Mouse (Mus musculus): ENCODE data around the gene Stk11ip.

The Stk11ip gene

GRCm38 (mm10) chr1:75503651-75503980 is 17.7 kb upstream of the Stk11ip start:
- in situ Hi-C loops (cut with MboI, MseI): no loop called here

- in situ Hi-C loops (cut with MboI, MseI): no loop called here
Measured at GRCm38 (mm10) chr1:75504256-75505045, 16.9 kb upstream of the Stk11ip start.

DNA sequence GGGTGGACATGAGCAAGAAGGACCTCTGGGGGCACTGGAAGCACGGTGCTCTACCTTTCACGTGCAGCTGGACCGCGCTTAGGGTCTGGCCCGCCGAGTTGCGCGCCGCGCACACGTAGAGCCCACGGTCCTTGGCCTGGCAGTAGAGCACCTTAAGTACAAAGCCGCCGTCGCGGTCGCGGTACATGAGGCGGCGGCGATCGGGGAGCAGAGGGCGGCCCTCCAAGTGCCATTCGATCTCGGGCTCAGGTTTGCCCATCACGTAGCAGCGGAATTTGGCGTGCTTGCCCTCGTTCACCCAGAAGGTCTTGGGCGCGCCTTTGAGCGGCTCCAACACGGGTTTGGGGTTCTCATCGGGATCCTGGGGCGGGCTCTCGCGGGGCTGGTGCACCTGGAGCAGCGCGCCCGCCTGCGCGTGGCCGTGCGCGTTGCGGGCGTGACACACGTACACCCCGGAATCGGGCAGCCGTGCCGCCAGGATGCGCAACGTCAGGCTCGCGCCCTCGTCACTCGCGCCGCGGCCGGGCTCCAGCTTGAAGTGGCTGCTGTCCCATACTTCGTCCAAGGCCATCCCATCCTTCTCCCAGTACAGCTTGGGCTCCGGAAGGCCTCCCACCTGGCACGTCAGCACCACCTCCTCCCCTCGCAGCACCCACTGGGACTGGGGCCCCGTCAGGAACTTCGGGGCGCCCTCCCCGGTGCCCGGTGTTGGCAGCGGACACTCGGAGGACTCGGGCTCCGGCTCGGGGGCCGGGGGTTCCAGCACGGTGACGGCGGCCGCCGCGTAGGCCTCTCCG is 16.0 kb upstream of the Stk11ip start:
- in situ Hi-C loops (cut with MboI, MseI): no loop called here

DNA sequence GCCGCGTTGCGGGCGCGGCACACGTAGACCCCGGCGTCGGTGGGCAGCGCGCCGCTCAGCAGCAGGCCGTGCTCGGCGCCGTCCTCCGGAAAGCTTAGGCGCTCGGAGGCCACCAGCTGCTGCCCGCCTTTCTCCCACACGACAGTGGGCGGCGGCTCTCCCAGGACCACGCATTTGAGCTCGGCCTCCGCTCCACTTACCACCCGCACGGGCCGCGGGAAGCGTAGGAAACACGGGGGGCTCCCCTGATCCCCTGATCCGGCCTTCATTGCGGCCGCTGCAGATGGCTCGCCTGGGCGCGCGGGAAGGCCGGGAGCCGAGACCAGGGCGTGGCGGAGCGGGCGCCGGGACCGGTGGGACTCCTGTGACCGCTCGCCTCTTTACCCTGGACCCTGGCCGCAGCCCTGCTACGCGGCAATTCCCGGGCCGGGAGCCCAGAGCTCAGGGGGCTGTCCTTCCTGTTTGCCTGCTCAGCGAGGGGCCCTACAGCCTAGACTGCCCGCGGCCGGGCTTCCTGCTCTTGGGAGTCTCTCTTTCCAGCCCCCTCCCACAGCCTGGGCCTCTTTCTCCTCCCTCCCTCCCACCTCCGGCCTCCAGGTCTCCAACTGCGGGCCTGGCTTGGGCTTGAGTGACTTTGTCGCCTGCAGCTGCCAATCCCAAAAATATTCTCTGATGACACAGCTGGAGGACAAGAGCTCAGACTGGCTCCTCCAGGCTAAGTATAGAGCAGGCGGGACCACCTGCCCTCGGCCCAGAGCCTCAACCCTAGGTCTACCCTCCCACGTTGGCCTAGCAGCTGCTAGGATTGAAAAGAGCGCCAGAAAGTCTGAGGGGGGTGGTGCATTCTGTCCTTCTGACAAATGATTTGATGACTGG is 15.1 kb upstream of the Stk11ip start, which contains the start of gene Obsl1:
Obsl1 (minus strand) TSS at position 497 of the 876 bp plus-strand sequence.
- in situ Hi-C loops (cut with MboI, MseI): no loop called here

- in situ Hi-C loops (cut with MboI, MseI): no loop called here
Measured at GRCm38 (mm10) chr1:75507006-75507405, 14.3 kb upstream of the Stk11ip start, which contains the start of gene Inha. Gene Inha (plus strand): TSS chr1:75507077.

DNA sequence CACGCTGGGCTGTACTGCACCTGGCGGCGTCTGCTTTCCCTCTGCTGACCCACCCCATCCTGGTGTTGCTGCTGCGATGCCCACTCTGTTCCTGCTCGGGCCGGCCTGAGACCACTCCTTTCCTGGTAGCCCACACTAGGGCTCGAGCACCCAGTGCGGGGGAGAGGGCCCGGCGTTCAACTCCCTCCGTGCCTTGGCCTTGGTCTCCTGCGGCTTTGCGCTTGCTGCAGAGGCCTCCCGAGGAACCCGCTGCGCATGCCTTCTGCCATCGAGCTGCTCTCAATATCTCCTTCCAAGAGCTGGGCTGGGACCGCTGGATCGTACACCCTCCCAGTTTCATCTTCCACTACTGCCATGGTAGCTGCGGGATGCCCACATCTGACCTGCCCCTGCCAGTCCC is 11.7 kb upstream of the Stk11ip start:
- in situ Hi-C loops (cut with MboI, MseI): no loop called here

DNA sequence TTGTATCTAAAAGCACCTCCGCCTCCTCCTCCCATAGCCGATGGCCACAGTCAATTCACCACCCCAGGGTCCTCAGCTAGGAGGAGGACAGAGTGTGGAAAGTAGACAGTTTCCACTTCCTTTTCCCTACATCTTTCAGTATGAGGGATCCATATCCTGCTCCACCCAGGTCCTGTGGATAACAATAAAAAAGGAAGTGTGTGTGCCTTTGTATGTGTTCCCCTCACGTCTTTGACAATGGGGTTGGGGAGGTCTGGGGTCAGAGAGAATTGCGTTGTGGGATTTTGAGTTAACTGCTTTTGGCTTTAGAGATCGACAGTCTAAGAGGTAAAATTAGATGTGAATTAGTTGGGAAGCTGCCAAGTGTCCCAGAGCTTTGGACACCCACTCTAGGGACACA is 11.2 kb upstream of the Stk11ip start:
- in situ Hi-C loops (cut with MboI, MseI): no loop called here

- in situ Hi-C loops (cut with MboI, MseI): no loop called here
Measured at GRCm38 (mm10) chr1:75511437-75512210, 9.7 kb upstream of the Stk11ip start.

DNA sequence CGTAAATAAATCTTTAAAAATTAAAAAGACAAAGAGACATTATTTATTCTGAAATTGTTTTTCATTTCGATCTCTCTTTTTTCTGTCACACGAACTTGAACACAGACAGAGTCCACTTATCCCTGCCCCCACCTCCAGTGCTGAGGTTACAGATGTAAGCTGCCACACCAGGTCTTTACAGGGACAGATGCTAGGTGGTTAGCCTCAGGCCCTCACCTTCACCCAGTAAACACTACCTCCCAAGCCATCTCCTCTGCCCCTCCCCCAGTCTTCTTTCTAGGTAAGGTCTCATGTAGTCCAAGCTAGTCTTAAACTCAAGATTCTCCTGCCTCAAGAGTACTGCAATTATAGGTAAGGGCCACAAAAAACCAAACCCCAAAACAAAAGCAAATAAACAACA is 8.8 kb upstream of the Stk11ip start:
- in situ Hi-C loops (cut with MboI, MseI): no loop called here

GRCm38 (mm10) chr1:75516703-75517380 is 4.5 kb upstream of the Stk11ip start:
- in situ Hi-C loops (cut with MboI, MseI): no loop called here

DNA sequence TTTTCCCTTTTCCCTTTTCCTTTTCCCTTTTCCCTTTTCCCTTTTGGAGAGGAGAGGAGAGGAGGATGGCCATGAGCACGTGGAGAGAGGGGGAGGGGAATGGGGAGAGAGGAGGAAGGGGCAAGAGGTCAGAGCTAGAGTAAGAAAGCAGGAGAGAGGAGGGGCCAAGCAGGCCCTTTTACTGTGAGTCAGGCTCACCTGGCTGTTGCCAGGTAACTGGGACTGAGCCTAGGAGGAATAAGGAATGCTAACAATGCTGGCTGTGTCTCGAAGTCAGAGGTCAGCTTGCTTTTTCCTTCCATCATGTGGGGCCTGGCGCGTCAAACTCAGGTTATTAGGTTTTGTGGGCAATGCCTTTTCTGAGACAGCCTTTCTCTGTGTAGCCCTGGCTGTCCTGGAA is 3.3 kb upstream of the Stk11ip start:
- in situ Hi-C loops (cut with MboI, MseI): no loop called here

- in situ Hi-C loops (cut with MboI, MseI): no loop called here
Measured at GRCm38 (mm10) chr1:75518427-75518826, 2.9 kb upstream of the Stk11ip start.

DNA sequence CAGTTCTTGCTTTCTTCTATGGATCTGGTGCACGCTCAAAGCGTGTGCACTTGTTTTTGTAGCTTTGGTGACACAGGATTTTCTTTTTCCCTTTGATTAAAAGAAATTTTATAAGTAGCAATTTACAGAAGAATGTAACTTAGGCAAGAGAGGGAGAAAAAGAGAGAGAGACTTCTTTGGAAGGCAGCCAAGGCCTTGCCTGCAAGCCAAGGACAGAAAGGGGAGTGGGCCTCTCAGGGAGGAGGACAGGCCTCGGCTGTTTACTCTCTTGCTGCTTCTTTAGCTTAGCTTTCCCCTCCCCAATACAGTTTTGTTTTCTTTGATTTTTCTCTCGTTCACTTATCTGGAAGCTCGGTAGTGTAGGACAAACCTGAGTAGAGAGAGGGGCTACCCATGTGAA is 1.8 kb upstream of the Stk11ip start:
- in situ Hi-C loops (cut with MboI, MseI): no loop called here

- in situ Hi-C loops (cut with MboI, MseI): no loop called here
Measured at GRCm38 (mm10) chr1:75524679-75525078, 3.4 kb downstream of the Stk11ip start.

DNA sequence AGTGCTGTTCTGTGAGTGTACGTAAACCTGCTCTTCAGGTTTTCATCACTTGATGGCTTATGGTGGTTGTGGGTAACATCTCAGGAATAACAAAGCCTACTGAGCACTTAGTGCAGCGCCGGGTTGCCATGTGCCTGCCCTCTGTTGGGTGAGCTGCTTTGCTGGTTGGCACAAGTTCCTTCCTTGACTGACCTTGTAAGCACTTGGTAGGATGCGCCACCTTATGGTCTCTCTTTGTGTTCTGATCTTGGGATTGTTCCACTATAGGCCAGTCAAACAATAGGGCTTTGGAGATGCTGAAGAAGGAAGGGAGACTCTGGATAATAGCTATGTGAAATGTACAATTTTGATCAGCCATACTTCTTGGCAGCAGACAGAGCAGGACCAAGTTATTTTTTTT is 9.2 kb downstream of the Stk11ip start:
- in situ Hi-C loops (cut with MboI, MseI): no loop called here

DNA sequence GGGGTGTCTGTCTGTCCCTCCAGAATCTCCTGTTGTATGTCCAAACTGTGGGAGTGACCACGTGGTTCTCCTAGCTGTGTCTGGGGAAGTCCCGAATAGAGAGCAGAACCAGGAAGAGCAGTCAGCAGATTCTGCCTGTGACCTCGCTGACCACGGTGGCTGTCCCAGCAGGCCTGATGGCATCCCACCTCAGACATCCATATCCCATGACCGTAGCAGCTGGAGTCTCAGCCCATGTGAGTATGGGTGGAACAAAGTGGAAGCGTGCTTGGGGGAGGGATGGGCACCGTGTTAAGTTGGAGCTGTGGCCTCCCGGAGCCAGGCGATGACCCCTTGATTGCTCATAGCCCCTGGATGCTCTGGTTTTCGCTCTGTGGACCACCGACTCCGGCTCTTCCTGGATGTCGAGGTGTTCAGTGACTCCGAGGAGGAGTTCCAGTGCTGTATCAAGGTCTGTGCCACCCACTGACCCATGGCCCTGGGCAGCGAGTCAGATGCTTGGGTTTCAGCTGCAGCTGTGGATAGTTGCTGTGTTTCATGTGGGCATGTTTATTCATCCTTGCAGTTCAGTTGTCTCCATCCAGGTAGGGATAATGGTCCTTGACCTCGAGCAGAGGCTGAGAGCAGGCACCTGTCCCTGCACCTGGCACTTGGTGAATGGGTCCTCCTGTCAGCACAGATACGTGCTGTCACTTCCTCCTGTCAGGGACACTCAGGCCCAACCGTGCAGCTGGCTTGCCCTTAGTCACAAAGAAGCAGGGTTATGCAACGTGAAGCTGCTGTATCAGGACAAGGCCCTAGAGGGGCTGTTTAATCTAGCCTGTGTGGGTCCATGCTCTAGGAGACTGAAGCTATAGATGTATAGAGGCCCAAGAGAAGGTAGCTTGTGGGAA is 11.2 kb downstream of the Stk11ip start:
- in situ Hi-C loops (cut with MboI, MseI): no loop called here

DNA sequence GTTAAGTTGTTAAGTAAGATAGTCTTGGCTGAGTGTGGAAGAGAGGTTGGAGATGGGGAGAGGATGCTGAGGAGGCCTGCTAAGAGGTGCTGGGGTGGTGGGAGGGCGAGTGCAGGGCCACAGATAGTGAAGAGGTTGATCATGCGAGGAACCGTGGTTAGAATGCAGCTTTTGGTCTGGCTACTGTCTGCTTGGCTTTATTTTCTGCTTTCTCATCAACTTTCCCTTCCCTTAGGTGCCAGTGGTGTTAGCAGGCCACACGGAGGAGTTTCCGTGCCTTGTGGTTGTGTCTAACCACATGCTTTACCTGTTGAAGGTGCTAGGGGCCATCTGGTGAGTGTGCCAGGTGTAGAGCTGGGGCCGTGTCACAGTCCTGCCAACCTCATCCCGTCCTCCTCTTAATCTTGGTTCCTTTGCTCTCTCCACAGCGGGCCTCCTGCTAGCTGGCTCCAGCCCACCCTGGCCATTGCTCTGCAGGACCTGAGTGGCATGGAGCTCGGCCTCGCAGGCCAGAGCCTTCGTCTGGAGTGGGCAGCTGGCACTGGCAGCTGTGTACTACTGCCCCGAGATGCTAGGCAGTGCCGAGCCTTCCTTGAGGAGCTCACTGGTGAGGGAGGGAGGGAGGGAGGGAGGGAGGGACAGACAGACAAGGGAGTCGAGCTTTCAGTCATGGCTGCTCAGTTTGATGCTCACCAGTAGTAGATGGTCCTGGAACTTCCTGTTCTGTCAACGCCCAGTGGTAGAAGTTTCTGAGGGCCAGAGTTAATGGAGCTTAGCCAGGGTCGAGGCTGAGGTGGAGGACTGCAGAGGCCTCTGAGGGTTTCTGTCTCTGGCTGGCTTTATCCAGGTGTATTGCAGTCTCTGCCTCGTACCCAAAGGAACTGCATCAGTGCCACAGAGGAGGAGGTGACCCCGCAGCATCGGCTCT is 12.3 kb downstream of the Stk11ip start:
- in situ Hi-C loops (cut with MboI, MseI): no loop called here

DNA sequence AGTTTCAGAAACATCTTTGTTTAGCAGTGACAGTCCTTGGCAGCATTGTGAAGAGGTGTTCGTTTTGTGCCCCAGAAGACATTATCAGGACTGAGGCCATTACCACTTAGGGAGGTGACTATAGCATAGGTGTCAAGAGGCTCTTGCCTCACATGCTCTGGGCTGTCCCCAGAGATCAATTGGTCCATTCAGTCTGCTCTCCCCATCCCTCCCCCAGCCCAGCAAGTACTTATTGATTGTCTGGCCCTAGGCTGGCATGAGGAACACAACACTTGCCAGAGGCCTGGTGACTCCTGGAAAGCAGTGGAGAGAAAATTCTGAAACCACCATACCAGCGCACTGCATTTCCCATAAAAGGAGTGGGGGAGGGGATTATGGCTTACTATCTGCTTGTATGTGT is 16.3 kb downstream of the Stk11ip start:
- in situ Hi-C loops (cut with MboI, MseI): no loop called here
